Mouse (Mus musculus) frontal cortex, postnatal 10 days (tissue): Measurements from ENCODE around the gene Gpc5.

ENCODE experiments used
- DNase-seq, 2 experiments: peaks; one replicate each; pipeline ENCODE4 v3.0.0; 2022; ENCODE audit warnings: low spot score in 2 of 2, mixed read lengths in 1 of 2

Gpc5 gene

GRCm38 (mm10) chr14:115365320-115365935 lies 273.4 kb downstream of the Gpc5 start:
- no peak for DNase-seq

GRCm38 (mm10) chr14:115369611-115370167 lies 277.7 kb downstream of the Gpc5 start:
- DNase-seq: no peak

- no peak for DNase-seq
Observed at GRCm38 (mm10) chr14:115371131-115371530, 279.1 kb downstream of the Gpc5 start.

GRCm38 (mm10) chr14:115391831-115392230 lies 299.8 kb downstream of the Gpc5 start:
- DNase-seq: no peak

GRCm38 (mm10) chr14:115392894-115393524 lies 301.0 kb downstream of the Gpc5 start:
- peak in 1 of 2 experiments; percentile 22 for DNase-seq

GRCm38 (mm10) chr14:115406596-115406995 lies 314.6 kb downstream of the Gpc5 start:
- no peak for DNase-seq

GRCm38 (mm10) chr14:115407309-115407930 lies 315.4 kb downstream of the Gpc5 start:
- no peak for DNase-seq

- DNase-seq: no peak
Observed at GRCm38 (mm10) chr14:115410881-115411280, 318.9 kb downstream of the Gpc5 start.

- no peak for DNase-seq
Observed at GRCm38 (mm10) chr14:115411513-115412174, 319.6 kb downstream of the Gpc5 start.

GRCm38 (mm10) chr14:115412821-115413220 lies 320.8 kb downstream of the Gpc5 start:
- DNase-seq: no peak

- no peak for DNase-seq
Observed at GRCm38 (mm10) chr14:115413429-115413828, 321.4 kb downstream of the Gpc5 start.

GRCm38 (mm10) chr14:115414545-115414944 lies 322.5 kb downstream of the Gpc5 start:
- DNase-seq: no peak

GRCm38 (mm10) chr14:115431967-115432366 lies 340.0 kb downstream of the Gpc5 start:
- no peak for DNase-seq

GRCm38 (mm10) chr14:115432368-115432767 lies 340.4 kb downstream of the Gpc5 start:
- DNase-seq: no peak

GRCm38 (mm10) chr14:115436617-115437016 lies 344.6 kb downstream of the Gpc5 start:
- no peak for DNase-seq

GRCm38 (mm10) chr14:115444789-115445770 lies 353.1 kb downstream of the Gpc5 start:
- DNase-seq: no peak

GRCm38 (mm10) chr14:115450938-115451337 lies 358.9 kb downstream of the Gpc5 start:
- DNase-seq: no peak

GRCm38 (mm10) chr14:115467960-115468359 lies 375.9 kb downstream of the Gpc5 start:
- no peak for DNase-seq

GRCm38 (mm10) chr14:115475234-115475633 lies 383.2 kb downstream of the Gpc5 start:
- DNase-seq: peak; percentile 26 to 46

- DNase-seq: no peak
Observed at GRCm38 (mm10) chr14:115477360-115477759, 385.3 kb downstream of the Gpc5 start.

GRCm38 (mm10) chr14:115485090-115485489 lies 393.1 kb downstream of the Gpc5 start:
- DNase-seq: peak in 1 of 2 experiments; percentile 26
